Mouse (Mus musculus) layer of hippocampus, adult 9-10 months (tissue): ENCODE measurements around the gene Gpr45.
"Not testable (repeated sequence)": the region's sequence is repeated elsewhere in the genome, so short reads cannot be mapped to it uniquely, and the experiment has no call there.

Experiments used
- DNase-seq: peaks from one replicate; pipeline ENCODE4 v3.0.0; 2022; ENCODE audit warnings: low spot score

Gpr45 gene

GRCm38 (mm10) chr1:42952734-42953481 lies at the start of gene Gpr45:
TSS of gene Gpr45 (plus strand) at chr1:42952872.
- no peak for DNase-seq

- DNase-seq: no peak
Measured at GRCm38 (mm10) chr1:42905148-42905547, 47.5 kb upstream of the Gpr45 start.

DNA sequence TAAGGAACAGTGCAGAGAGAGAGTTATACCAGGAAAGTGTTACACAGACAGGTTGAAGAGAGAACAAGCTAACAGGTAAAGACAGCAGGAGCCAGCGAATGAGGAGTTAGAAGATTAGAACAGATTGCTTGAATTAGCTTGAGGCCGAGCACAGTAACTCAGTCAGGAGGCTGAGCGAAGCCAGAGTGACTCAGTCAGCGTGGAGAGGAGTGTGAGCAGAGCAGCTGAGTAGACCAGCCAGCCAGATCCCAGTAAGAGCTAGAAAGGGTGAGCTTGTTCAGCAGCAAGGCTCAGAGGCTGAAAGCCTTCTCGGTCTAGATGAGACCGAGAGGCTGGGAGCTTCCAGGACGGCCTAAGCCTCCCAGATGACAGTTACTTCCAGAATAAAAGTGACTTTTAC lies 46.0 kb upstream of the Gpr45 start:
- DNase-seq: peak; percentile 17

DNA sequence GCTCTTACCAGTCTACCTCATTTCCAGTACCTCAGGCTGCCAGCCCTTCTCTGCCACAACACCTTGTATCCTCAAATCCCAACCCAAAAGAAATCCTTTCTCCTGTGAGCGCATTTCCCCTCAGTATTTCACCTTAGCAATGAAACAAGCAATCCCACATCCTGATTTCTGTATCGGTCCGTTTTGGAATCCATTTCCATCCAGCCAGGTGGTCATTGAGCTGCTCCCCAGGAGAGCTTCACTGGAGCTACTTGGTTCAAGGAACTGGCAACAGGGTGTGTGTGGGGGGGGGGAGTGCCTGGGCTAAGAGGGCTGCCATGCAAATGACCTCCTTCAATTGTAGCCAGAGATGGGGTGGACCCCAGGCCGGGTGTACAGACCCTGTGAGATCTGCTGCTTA lies 45.5 kb upstream of the Gpr45 start:
- no peak for DNase-seq

DNA sequence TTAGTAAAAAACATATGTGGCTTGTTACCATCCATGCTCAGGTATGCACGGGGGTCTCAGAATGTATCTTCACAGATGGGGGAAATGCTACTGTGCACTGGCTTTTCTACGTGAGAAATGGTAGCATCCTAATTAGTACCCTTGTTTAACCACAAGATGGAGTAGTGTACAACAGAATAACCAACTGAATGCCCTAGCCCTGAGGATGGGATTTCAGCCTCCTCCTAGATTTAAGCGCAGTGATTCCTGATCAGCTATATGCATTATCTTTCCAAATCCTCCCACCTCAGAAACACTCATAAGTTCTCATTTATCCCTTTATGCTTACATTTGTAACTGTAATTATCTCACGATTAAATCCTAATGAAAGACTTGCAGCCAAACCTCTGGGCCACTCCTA lies 37.6 kb upstream of the Gpr45 start:
- peak; percentile 39 for DNase-seq

DNA sequence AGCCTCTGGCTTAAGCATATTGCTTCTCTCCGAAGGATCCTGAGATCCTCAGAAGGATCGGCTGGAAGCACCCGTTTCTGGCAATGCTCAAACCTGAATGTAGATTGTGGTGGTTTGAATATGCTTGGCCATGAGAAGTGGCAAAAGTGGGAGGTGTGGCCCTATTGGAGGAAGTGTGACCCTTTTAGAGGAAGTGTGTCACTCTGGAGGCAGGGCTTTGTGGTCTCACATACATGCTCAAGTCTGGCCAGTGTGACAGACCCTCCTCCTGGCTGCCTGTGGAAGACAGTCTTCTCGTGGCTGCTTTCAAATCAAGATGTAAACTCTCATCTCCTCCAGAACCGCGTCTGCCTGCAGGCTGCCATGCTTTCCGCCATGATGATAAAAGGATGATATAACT lies 36.0 kb upstream of the Gpr45 start:
- no peak for DNase-seq

GRCm38 (mm10) chr1:42917908-42918307 lies 34.8 kb upstream of the Gpr45 start:
- no peak for DNase-seq

GRCm38 (mm10) chr1:42923924-42924323 lies 28.7 kb upstream of the Gpr45 start:
- DNase-seq: no peak

DNA sequence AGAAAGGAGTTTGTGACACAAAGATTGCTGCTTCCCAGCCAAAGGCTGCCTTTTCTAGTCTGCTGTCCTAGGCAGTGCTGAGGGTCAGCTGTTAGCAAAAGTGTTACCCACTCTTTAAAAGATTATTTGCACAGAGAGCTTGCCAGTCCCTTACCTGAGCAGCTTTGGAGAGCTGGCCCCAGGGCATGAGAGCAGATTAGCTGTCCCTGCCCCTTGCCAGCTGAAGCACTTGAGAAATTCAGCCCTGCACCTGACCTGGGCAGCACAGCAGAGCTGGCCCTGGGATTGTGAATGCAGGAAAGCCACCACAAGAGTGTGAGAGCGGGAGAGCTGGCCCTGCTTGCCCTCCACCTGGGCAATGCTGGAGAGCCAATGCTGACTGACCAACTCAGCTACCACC lies 19.1 kb upstream of the Gpr45 start:
- no peak for DNase-seq

DNA sequence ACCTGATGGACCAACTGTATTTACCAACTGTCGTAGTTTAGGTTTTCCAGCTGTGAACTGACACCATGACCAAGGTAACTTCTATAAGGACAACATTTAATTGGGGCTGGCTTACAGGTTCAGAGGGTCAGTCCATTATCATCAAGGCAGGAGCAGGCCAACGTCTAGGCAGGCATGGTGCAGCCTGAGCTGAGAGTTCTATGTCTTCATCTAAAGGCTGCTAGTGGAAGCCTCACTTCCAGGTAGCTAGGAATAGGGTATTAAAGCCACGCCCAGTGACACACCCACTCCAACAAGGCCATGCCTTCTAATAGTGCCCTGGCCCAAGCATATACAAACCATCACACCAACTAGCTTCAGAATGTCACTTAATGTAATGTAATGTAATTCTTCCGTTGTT lies 4.2 kb upstream of the Gpr45 start:
- no peak for DNase-seq

DNA sequence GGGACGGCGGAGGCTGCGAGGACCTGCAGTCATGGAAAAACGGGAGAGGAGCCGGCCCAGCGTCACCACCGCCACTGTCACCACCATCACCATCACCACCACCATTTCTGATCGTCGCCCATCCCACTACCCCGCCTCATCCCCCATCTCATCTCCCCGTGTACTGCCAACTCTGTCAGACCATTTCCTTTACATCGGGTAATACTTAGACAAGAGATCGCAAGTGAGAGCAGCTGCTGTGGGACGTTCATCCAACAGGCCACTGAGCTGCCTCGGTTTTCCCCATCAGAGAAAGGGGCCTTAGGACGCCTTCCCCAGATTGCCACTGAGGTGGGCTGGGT lies 780 bp downstream of the Gpr45 start:
- DNase-seq: no peak

DNA sequence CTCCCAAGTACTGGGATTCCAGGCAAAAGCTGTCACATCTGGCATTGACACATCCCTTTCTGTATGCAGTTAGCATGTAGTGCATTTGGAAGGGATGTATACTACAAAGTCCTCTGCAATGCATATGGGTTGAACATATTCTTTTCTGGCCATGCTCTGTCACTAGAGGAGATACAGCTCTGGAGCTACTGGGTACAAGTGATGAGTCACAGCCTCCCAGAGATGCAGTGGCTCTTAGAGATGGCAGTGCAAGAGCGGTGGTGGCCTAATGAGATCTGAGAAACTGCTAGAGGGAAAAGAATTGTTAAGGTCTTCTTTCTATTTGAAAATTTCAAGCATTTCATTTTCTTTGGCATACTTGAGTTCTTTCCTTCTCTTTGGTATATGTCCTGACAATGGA lies 4.2 kb downstream of the Gpr45 start:
- no peak for DNase-seq

- no peak for DNase-seq
Measured at GRCm38 (mm10) chr1:42983082-42983771, 30.6 kb downstream of the Gpr45 start.

DNA sequence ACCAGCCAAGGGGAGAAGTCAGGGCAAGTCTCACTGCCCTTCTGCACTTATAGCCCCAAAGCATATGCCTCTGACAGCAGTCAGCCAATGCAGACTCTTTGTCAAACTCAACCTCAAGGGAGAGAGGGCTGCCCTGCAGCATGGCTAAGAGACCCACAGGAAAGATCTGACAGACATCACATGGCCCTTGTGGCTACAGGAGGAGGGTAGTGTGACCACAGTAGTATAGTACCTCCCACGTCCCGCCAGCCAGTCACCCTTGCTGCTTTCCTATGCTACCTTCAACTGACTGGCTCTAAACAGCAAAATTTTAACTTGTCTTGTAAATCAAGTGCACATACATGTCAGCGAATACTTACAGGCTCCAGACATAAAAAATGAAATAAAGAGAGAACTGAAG lies 31.4 kb downstream of the Gpr45 start:
- DNase-seq: no peak

DNA sequence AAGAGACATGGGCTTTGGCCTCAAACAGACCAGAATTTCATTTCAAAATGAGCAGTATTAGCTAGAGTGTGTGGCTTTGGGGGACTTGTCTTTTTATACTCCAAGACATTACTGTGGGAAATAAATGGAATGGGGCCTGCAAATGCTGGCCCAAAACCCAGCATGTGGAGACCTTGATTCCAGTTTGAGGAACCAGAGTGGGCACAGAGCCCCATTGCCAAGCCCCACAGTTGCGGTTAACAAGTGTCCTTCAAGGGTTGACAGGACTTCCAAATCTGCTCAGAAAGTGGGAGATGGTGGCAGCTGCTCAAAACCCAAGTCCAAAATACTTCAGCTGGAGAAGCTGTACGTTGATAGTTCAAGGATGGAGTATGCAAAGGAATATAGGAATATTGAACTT lies 36.3 kb downstream of the Gpr45 start:
- DNase-seq: no peak

DNA sequence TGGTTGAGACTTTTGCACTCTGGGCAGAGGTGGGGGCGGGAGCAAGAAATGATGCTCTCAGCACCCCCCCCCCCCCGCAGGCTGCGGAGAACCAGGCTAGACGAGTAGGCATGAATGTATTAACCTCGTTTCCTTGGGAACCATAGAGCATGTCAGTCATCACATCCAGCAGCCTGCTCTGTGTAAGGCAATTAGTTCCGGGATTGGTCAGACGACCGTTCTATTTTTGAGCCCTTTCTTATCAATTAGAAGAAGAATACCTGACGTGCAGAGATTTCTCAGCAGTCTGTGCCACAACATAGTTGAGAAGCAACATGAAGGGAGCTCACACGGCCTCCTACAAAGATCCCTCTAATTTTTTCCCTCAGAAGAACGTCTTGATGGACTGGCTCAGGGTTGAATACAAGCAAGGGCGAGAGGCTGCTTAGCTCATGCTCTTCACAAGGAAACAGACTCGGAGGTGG lies 53.4 kb downstream of the Gpr45 start:
- DNase-seq: no peak

DNA sequence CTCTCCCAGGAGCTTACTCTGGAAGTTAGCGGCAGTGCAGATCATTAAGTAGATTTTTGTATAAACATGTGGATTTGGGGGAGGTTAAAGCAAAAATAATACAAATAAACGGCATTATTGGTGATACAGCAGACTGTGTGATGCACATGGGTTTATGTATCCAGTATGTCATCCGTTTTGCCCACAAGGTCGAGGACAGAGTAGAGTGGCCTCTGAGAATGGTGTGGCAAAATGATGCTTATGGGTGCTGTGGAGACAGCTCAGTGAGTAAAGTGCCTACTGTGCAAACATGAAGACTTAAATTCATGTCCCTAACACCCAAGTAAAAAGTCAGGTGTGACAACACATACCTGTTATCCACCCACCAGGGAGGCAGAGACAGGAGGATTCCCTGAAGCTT lies 53.9 kb downstream of the Gpr45 start:
- DNase-seq: no peak

- no peak for DNase-seq
Measured at GRCm38 (mm10) chr1:43010461-43010860, 57.8 kb downstream of the Gpr45 start.

- DNase-seq: not testable (repeated sequence)
Measured at GRCm38 (mm10) chr1:43015153-43015685, 62.5 kb downstream of the Gpr45 start.

GRCm38 (mm10) chr1:43036014-43036413 lies 83.3 kb downstream of the Gpr45 start:
- no peak for DNase-seq

DNA sequence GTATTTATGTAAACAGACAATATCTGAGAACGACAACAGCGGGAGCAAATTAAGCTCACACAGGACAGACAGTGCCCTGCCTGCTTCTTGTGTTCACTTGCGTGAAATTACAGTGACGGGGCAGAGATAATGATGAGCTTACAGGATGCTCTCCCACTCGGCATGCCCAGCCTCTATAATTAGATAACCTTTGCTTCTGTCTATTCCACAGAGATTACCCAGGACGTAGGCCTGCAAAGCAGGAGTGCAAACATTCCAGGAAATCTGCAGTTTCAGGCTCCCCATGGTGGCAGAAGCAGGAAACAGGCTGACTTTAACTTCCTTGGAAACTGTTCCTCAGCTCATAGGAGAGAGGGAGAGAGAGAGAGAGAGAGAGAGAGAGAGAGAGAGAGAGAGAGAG lies 89.6 kb downstream of the Gpr45 start:
- no peak for DNase-seq

DNA sequence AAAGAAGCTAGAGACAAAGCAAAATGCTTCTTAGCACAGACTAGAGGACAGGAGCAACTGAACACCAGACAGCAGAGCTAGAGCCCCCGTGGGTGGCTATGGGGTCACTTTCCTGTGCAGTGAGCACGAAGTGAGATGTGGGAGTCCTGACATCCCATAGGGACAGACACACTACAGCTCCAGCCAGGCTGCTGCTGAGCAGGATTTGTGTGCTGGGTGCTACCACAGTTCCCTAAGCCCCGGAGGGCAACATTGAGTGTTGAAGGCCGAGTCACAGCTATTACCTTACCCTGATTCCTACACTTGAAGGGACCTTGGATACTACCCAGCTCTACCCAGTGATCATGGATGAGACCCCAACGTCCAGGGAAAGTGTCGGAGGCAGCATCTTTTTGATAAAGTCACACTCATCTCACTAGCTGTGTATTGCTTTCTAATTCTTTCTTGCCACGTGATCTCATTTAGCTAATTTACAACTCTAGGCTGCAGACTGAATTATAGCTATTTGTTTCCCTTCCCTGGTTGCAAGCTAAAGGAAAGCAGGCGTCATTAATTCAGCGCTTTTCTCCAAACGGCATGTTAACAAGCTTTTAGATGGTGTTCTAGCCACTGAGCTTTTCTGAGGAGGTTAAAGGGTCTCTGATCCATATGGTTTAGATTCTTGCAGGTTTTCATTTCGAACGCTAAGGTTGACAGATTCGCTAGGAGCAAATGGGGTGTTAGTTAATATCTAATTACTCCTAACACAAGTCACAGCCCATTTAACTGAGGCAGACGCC lies 92.7 kb downstream of the Gpr45 start:
- no peak for DNase-seq

DNA sequence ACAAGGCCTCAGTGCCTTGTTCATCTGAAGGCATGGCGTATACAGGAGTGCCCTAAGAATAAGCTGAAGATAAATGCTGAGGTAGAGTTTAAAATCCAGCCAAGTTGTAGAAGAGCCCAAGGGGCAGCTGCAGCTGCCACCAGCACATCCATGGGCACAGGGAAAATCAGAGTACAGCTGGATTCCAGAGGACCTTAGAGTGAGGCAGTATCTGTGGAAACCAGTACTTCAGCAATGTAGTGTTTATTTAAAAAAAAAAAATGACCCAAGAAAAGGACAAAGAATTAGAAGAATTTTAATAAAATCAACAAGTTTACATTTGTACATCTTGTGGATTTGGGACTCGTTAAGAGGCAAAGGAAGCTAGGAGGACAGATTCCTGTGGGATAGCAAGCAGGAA lies 94.3 kb downstream of the Gpr45 start:
- DNase-seq: no peak
